Mouse (Mus musculus) gastrocnemius, adult 8-10 months (tissue): ENCODE measurements around the gene Cnot6l. TPM values are rescaled to one million over a fixed set of nuclear protein-coding genes. Genes with fewer than 3 reads are reported as not detected.

Experiments used
- DNase-seq, 2 experiments: peaks; one replicate each; pipeline ENCODE4 v3.0.0; 2022; ENCODE audit warnings: low spot score in 2 of 2
- total RNA-seq, 4 experiments: library from RNA; stranded (reverse); gene quantifications; 2 replicates each; pipeline ENCODE4 v1.2.4; 2022

Gene Cnot6l
- 10 to 100 TPM; 22.9 to 31.7 (median 27.7) TPM for total RNA-seq

GRCm38 (mm10) chr5:96164021-96164411, at the start of gene Cnot6l:
TSS of gene Cnot6l (minus strand) at chr5:96164171.
- DNase-seq, result no peak

GRCm38 (mm10) chr5:96209916-96210583, 46.1 kb upstream of the Cnot6l start:
- DNase-seq, result peak; percentile 87 to 89

GRCm38 (mm10) chr5:96209459-96209858, 45.5 kb upstream of the Cnot6l start, which contains the start of gene Mrpl1:
TSS of gene Mrpl1 (plus strand) at chr5:96209493.
- peak in 1 of 2 experiments; percentile 6 for DNase-seq

GRCm38 (mm10) chr5:96208543-96208942, 44.6 kb upstream of the Cnot6l start:
- DNase-seq, result no peak

- DNase-seq, result no peak
Measured at GRCm38 (mm10) chr5:96207531-96207930, 43.6 kb upstream of the Cnot6l start.

GRCm38 (mm10) chr5:96206897-96207296, 42.9 kb upstream of the Cnot6l start:
- no peak for DNase-seq

- no peak for DNase-seq
Measured at GRCm38 (mm10) chr5:96201462-96202154, 37.6 kb upstream of the Cnot6l start.

GRCm38 (mm10) chr5:96200269-96200668, 36.3 kb upstream of the Cnot6l start:
- DNase-seq, result no peak

- DNase-seq, result no peak
Measured at GRCm38 (mm10) chr5:96198271-96198670, 34.3 kb upstream of the Cnot6l start.

- DNase-seq, result no peak
Measured at GRCm38 (mm10) chr5:96196547-96197052, 32.6 kb upstream of the Cnot6l start.

- DNase-seq, result no peak
Measured at GRCm38 (mm10) chr5:96191251-96191650, 27.3 kb upstream of the Cnot6l start.

GRCm38 (mm10) chr5:96189761-96190160, 25.8 kb upstream of the Cnot6l start:
- no peak for DNase-seq

GRCm38 (mm10) chr5:96183987-96184386, 20.0 kb upstream of the Cnot6l start:
- DNase-seq, result no peak

- DNase-seq, result no peak
Measured at GRCm38 (mm10) chr5:96183211-96183610, 19.2 kb upstream of the Cnot6l start.

GRCm38 (mm10) chr5:96176879-96177358, 12.9 kb upstream of the Cnot6l start:
- no peak for DNase-seq

GRCm38 (mm10) chr5:96176121-96176520, 12.2 kb upstream of the Cnot6l start:
- DNase-seq, result no peak

GRCm38 (mm10) chr5:96171765-96172164, 7.8 kb upstream of the Cnot6l start:
- no peak for DNase-seq

GRCm38 (mm10) chr5:96170443-96170842, 6.5 kb upstream of the Cnot6l start:
- no peak for DNase-seq

GRCm38 (mm10) chr5:96166761-96167160, 2.8 kb upstream of the Cnot6l start:
- DNase-seq, result no peak

GRCm38 (mm10) chr5:96163396-96164020, 463 bp downstream of the Cnot6l start:
- DNase-seq, result no peak

GRCm38 (mm10) chr5:96162399-96163331, 1.3 kb downstream of the Cnot6l start:
- DNase-seq, result peak; percentile 53 to 66
